Mouse (Mus musculus) layer of hippocampus, adult 9-10 months (tissue): Measurements from ENCODE around the gene Hmox2.
A peak's percentile ranks its signal among the peaks of the same experiment; 100 is the strongest.
"Not testable (repeated sequence)": the region's sequence is repeated elsewhere in the genome, so short reads cannot be mapped to it uniquely, and the experiment has no call there.

ENCODE experiments used
- DNase-seq: peaks from one replicate; pipeline ENCODE4 v3.0.0; 2022; ENCODE audit warnings: low spot score

Gene Hmox2

GRCm38 (mm10) chr16:4725780-4726527, at the start of gene Hmox2:
TSS of gene Hmox2 (plus strand) at chr16:4726361.
- DNase-seq: peak; percentile 58

- DNase-seq: no peak
Observed at GRCm38 (mm10) chr16:4676836-4677235, 49.3 kb upstream of the Hmox2 start.

- DNase-seq: no peak
Observed at GRCm38 (mm10) chr16:4678080-4678479, 48.1 kb upstream of the Hmox2 start.

- DNase-seq: peak; percentile 76
Observed at GRCm38 (mm10) chr16:4679121-4680018, 46.8 kb upstream of the Hmox2 start, which contains the start of gene Coro7. TSS of gene Coro7 (minus strand) at chr16:4679777.

GRCm38 (mm10) chr16:4680922-4681455, 45.2 kb upstream of the Hmox2 start:
- not testable (repeated sequence) for DNase-seq

GRCm38 (mm10) chr16:4682628-4683179, 43.5 kb upstream of the Hmox2 start:
- no peak for DNase-seq

- no peak for DNase-seq
Observed at GRCm38 (mm10) chr16:4683193-4683580, 43.0 kb upstream of the Hmox2 start.

- peak; percentile 89 for DNase-seq
Observed at GRCm38 (mm10) chr16:4683581-4684456, 42.3 kb upstream of the Hmox2 start.

- no peak for DNase-seq
Observed at GRCm38 (mm10) chr16:4684457-4684791, 41.7 kb upstream of the Hmox2 start.

- DNase-seq: not testable (repeated sequence)
Observed at GRCm38 (mm10) chr16:4689371-4689770, 36.8 kb upstream of the Hmox2 start.

- DNase-seq: no peak
Observed at GRCm38 (mm10) chr16:4701211-4701610, 24.9 kb upstream of the Hmox2 start.

GRCm38 (mm10) chr16:4702646-4703045, 23.5 kb upstream of the Hmox2 start:
- no peak for DNase-seq

GRCm38 (mm10) chr16:4705541-4705940, 20.6 kb upstream of the Hmox2 start:
- DNase-seq: no peak

GRCm38 (mm10) chr16:4711173-4711572, 15.0 kb upstream of the Hmox2 start:
- no peak for DNase-seq

GRCm38 (mm10) chr16:4713861-4714710, 12.1 kb upstream of the Hmox2 start:
- no peak for DNase-seq

- no peak for DNase-seq
Observed at GRCm38 (mm10) chr16:4717866-4718265, 8.3 kb upstream of the Hmox2 start.

GRCm38 (mm10) chr16:4718753-4719518, 7.2 kb upstream of the Hmox2 start, which contains the start of gene Nmral1:
TSS of gene Nmral1 (minus strand) at chr16:4719356.
- peak; percentile 36 for DNase-seq

- no peak for DNase-seq
Observed at GRCm38 (mm10) chr16:4722128-4722914, 3.8 kb upstream of the Hmox2 start.

GRCm38 (mm10) chr16:4722915-4723209, 3.3 kb upstream of the Hmox2 start:
- no peak for DNase-seq
